Mouse (Mus musculus) heart, embryonic 14.5 days (tissue): Measurements from ENCODE around the gene Atp6v1f. TPM values are rescaled to one million over a fixed set of nuclear protein-coding genes. Genes with fewer than 3 reads are reported as not detected.

Source experiments
- ATAC-seq: fragments of 200-750 bp; cut with Nextera tagmentation; 2 replicates; pipeline ENCODE4 v1.8.0; 2017; ENCODE audit warnings: low read depth, moderate TSS enrichment; ENCODE audit not compliant: insufficient number of reproducible peaks, insufficient read depth, low FRiP score
- H3K27ac ChIP-seq, 2 experiments: fragments of 200-500 bp in 1 of 2; fragments of 300-500 bp in 1 of 2; sonication (generic) in 1 of 2; replicated peaks in 1 of 2; 2 replicates each; pipeline ENCODE4 v1.5.1; 2012 to 2014; ENCODE audit warnings: low read depth in 2 of 2, low read length in 2 of 2, control low read depth in 1 of 2, mild to moderate bottlenecking in 1 of 2, mixed read lengths in 1 of 2; ENCODE audit not compliant: control insufficient read depth in 1 of 2, insufficient read depth in 1 of 2
- H3K27me3 ChIP-seq: fragments of 300-500 bp; sonication (generic); 2 replicates; pipeline ENCODE4 v1.6.1; 2014; ENCODE audit warnings: mild to moderate bottlenecking, low read length, control low read depth; ENCODE audit not compliant: control insufficient read depth, insufficient read depth
- H3K36me3 ChIP-seq: fragments of 300-500 bp; sonication (generic); 2 replicates; pipeline ENCODE4 v1.6.1; 2014; ENCODE audit warnings: mild to moderate bottlenecking, control low read depth, low read length, mixed read lengths; ENCODE audit not compliant: control insufficient read depth, insufficient read depth
- H3K4me1 ChIP-seq, 2 experiments: fragments of 200-500 bp in 1 of 2; fragments of 300-500 bp in 1 of 2; sonication (generic) in 1 of 2; 2 replicates each; pipeline ENCODE4 v1.6.1; 2012 to 2014; ENCODE audit warnings: low read length in 2 of 2, control low read depth in 1 of 2, mixed read lengths in 1 of 2; ENCODE audit not compliant: control insufficient read depth in 2 of 2, insufficient read depth in 2 of 2
- H3K4me2 ChIP-seq: fragments of 300-500 bp; sonication (generic); 2 replicates; pipeline ENCODE4 v1.6.1; 2014; ENCODE audit warnings: mild to moderate bottlenecking, low read length
- H3K4me3 ChIP-seq, 2 experiments: fragments of 200-500 bp in 1 of 2; fragments of 300-500 bp in 1 of 2; sonication (generic) in 1 of 2; 2 replicates each; pipeline ENCODE4 v1.5.1; 2012 to 2014; ENCODE audit warnings: low read length in 2 of 2, mild to moderate bottlenecking in 2 of 2, control low read depth in 1 of 2, low read depth in 1 of 2, moderate library complexity in 1 of 2; ENCODE audit not compliant: control insufficient read depth in 1 of 2, insufficient read depth in 1 of 2
- H3K9ac ChIP-seq: fragments of 300-500 bp; sonication (generic); 2 replicates; pipeline ENCODE4 v1.6.1; 2014; ENCODE audit warnings: mild to moderate bottlenecking, low read length
- H3K9me3 ChIP-seq: fragments of 300-500 bp; sonication (generic); 2 replicates; pipeline ENCODE4 v1.6.1; 2016; ENCODE audit warnings: low read length, control low read depth; ENCODE audit not compliant: control insufficient read depth
- WGBS: fragments of 180-500 bp; shearing (Covaris S2); extraction: QIAGEN DNeasy Blood & Tissue Kit; methylation state at CpG from one replicate; pipeline ENCODE4 v1.1.7; 2014; 5-methylcytosine and 5-hydroxymethylcytosine counted together
- polyA plus RNA-seq: library from polyadenylated mRNA; unstranded; fragments of >200 nt; fragmentation: Nextera tagmentation; extraction: Ambion mirVana; gene quantifications from 2 replicates; pipeline ENCODE4 v1.2.1, GENCODE M21; 2014

The Atp6v1f gene
- polyA plus RNA-seq, 1 experiment from 2014 or later: 250 TPM

GRCm38 (mm10) chr6:29485951-29486350 is 18.4 kb downstream of the Atp6v1f start:
- no peaks in the 10 kb centered on the region for H3K36me3 ChIP-seq
- no peak overlapping the region for H3K4me2 ChIP-seq
- H3K27ac ChIP-seq: no peak overlapping the region
- H3K27me3 ChIP-seq: no peaks in the 10 kb centered on the region; the same call in 1 of the 2 replicates
- H3K4me1 ChIP-seq: peaks cover 2 to 3% of the 10 kb centered on the region in 2 experiments; a peak in 2 of 4 replicates
- ATAC-seq: no peak
- no peak overlapping the region for H3K9ac ChIP-seq
- no peak overlapping the region for H3K4me3 ChIP-seq
- WGBS: 52% methylated on average over 2 of the region's 2 CpGs
- H3K9me3 ChIP-seq: no peaks in the 10 kb centered on the region

- WGBS: 63% methylated on average over 4 of the region's 4 CpGs
- H3K4me3 ChIP-seq: no peak overlapping the region
- no peak overlapping the region for H3K27ac ChIP-seq
- no peak for ATAC-seq
- no peaks in the 10 kb centered on the region; the same call in 1 of the 2 replicates for H3K36me3 ChIP-seq
- no peak overlapping the region for H3K4me2 ChIP-seq
- peaks cover 0 to 4% of the 10 kb centered on the region in 2 experiments; a peak in 1 of 4 replicates for H3K4me1 ChIP-seq
- peaks cover 25% of the 10 kb centered on the region for H3K27me3 ChIP-seq
- no peaks in the 10 kb centered on the region for H3K9me3 ChIP-seq
- H3K9ac ChIP-seq: no peak overlapping the region
Measured at GRCm38 (mm10) chr6:29494101-29494500, 26.6 kb downstream of the Atp6v1f start.

GRCm38 (mm10) chr6:29496270-29496669 is 28.8 kb downstream of the Atp6v1f start:
- Histone ChIP-seq H3K27ac (no peak overlapping the region), H3K4me1 (peaks cover 0 to 4% of the 10 kb centered on the region in 2 experiments; a peak in 1 of 4 replicates), H3K4me3 (no peak overlapping the region), H3K9ac (no peak overlapping the region), H3K9me3 (no peaks in the 10 kb centered on the region), H3K27me3 (peaks cover 25% of the 10 kb centered on the region), H3K36me3 (no peaks in the 10 kb centered on the region; the same call in 1 of the 2 replicates), H3K4me2 (peak overlapping the region; percentile 1)
- peak; percentile 9; the same call in 1 of the 2 replicates for ATAC-seq
- WGBS: 23% methylated on average over 21 of the region's 25 CpGs

- peaks cover 0 to 4% of the 10 kb centered on the region in 2 experiments; a peak in 1 of 4 replicates for H3K4me1 ChIP-seq
- no peak for ATAC-seq
- H3K4me3 ChIP-seq: no peak overlapping the region
- no peaks in the 10 kb centered on the region for H3K9me3 ChIP-seq
- no peak overlapping the region for H3K9ac ChIP-seq
- WGBS: 37% methylated on average over 2 of the region's 2 CpGs
- no peaks in the 10 kb centered on the region; the same call in 1 of the 2 replicates for H3K36me3 ChIP-seq
- no peak overlapping the region for H3K4me2 ChIP-seq
- no peak overlapping the region for H3K27ac ChIP-seq
- H3K27me3 ChIP-seq: peaks cover 25% of the 10 kb centered on the region
Measured at GRCm38 (mm10) chr6:29497791-29498190, 30.3 kb downstream of the Atp6v1f start.

GRCm38 (mm10) chr6:29500177-29500576 is 32.7 kb downstream of the Atp6v1f start:
- WGBS: 74% methylated on average over 7 of the region's 7 CpGs

GRCm38 (mm10) chr6:29500810-29501209 is 33.3 kb downstream of the Atp6v1f start:
- no peak for ATAC-seq
- Histone ChIP-seq H3K27me3 (peaks cover 20% of the 10 kb centered on the region), H3K4me2 (no peak overlapping the region), H3K9ac (no peak overlapping the region), H3K4me3 (no peak overlapping the region), H3K4me1 (peaks cover 0 to 4% of the 10 kb centered on the region in 2 experiments; a peak in 1 of 4 replicates), H3K27ac (no peak overlapping the region), H3K36me3 (no peaks in the 10 kb centered on the region; the same call in 1 of the 2 replicates), H3K9me3 (no peaks in the 10 kb centered on the region)
- WGBS: 85% methylated on average over 6 of the region's 6 CpGs

More at GRCm38 (mm10) chr6:29500177-29500576, 32.7 kb downstream of the Atp6v1f start:
- Histone ChIP-seq H3K9me3 (no peaks in the 10 kb centered on the region), H3K4me1 (peaks cover 0 to 4% of the 10 kb centered on the region in 2 experiments; a peak in 1 of 4 replicates), H3K4me3 (no peak overlapping the region), H3K36me3 (no peaks in the 10 kb centered on the region; the same call in 1 of the 2 replicates), H3K27ac (no peak overlapping the region), H3K9ac (no peak overlapping the region), H3K4me2 (no peak overlapping the region), H3K27me3 (peaks cover 25% of the 10 kb centered on the region)
- ATAC-seq: no peak

- 100% methylated on average over 1 of the region's 1 CpGs for WGBS
- Histone ChIP-seq H3K27ac (no peak overlapping the region), H3K4me1 (peaks cover 3 to 6% of the 10 kb centered on the region in 2 experiments; a peak in 1 of 4 replicates), H3K27me3 (peaks cover 17% of the 10 kb centered on the region), H3K4me3 (no peak overlapping the region), H3K9ac (no peak overlapping the region), H3K4me2 (no peak overlapping the region), H3K36me3 (no peaks in the 10 kb centered on the region; the same call in 1 of the 2 replicates), H3K9me3 (no peaks in the 10 kb centered on the region)
- no peak for ATAC-seq
Measured at GRCm38 (mm10) chr6:29501599-29501998, 34.1 kb downstream of the Atp6v1f start.

GRCm38 (mm10) chr6:29505493-29505892 is 38.0 kb downstream of the Atp6v1f start:
- ATAC-seq: no peak
- Histone ChIP-seq H3K4me2 (no peak overlapping the region), H3K27ac (no peak overlapping the region), H3K36me3 (no peaks in the 10 kb centered on the region), H3K9me3 (no peaks in the 10 kb centered on the region), H3K27me3 (peaks cover 3% of the 10 kb centered on the region; the same call in 1 of the 2 replicates), H3K4me3 (no peak overlapping the region), H3K4me1 (peaks cover 15 to 16% of the 10 kb centered on the region in 2 experiments), H3K9ac (no peak overlapping the region)
- 91% methylated on average over 5 of the region's 5 CpGs for WGBS
